Mouse (Mus musculus) spleen, embryonic (tissue): ENCODE results near the gene Kif1b.

Experiments used
- CTCF ChIA-PET: fragments of 350-600 bp; sonication (Branson Sonifier 250); formaldehyde crosslinking; loops from one replicate; lab custom pipeline; 2022; lab: Charles Lee

Gene Kif1b

DNA sequence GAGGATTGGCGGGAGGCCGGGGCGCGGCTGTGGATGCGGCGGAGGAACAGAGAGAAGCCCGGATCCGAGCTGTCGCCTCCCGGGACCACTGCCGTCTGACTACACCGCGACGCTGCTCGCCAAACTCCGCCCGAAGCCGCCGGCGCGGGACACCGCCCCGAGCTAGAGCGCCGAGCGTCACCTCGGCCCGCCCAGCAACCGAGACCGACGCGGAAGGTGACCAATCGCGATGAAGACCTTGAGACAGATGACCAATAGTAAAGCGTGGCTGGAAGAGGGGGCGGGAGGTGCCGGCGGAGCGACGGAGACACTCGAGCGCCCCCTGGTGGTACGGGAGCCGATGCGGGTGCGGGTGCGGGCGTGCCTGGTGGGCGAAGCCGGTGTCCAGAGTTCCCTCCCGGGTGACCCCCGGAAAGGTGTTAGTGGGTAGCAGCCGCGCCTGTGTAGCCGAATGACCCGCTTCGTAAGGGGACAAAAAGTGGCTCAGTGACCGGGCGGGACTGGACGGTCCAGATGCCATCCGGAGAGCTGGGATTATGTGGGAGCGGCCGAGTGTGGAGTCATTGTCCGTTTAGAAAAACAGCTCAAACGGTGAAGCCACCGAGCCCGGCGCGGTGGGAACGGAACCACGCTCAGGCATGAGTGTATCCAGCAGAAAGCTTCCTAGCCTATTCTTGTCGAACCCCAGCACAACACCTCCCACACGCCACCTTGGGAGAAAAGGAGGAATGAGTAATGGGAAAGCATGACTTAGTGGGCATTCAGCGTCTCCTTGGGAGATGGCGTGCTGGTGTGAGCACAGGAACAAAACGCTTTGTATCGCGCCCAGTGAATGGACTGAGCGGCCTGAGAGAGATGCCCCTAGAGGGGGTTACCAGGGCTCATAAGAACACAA lies at the start of gene Kif1b:
Kif1b (minus strand) TSS at position 98 of the 895 bp plus-strand sequence.
- CTCF ChIA-PET: interaction anchor here (0.5 to 1.2 kb wide), 3 partner anchors 13 to 511 kb away, joined by 3 to 6 read pairs (median 3); no protein-coding TSS in a partner anchor

DNA sequence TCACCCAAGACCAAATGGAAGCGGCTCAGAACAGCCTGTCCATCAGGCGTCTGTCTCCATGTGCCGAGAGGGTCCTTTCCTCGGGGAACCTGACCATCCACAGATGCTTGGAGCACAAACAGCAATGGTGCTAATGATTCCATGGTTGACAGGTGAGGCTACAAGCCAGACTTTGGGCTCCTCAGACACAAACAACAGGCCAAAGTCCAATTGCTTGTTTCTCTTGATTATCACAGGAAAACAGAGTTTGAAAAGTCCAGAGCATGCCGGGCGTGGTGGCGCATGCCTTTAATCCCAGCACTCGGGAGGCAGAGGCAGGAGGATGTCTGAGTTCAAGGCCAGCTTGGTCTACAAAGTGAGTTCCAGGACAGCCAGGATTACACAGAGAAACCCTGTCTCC lies 47.2 kb upstream of the Kif1b start:
- CTCF ChIA-PET: interaction anchor here (0.6 kb wide), 1 partner anchor 728 kb away, joined by 22 read pairs; no protein-coding TSS in a partner anchor

DNA sequence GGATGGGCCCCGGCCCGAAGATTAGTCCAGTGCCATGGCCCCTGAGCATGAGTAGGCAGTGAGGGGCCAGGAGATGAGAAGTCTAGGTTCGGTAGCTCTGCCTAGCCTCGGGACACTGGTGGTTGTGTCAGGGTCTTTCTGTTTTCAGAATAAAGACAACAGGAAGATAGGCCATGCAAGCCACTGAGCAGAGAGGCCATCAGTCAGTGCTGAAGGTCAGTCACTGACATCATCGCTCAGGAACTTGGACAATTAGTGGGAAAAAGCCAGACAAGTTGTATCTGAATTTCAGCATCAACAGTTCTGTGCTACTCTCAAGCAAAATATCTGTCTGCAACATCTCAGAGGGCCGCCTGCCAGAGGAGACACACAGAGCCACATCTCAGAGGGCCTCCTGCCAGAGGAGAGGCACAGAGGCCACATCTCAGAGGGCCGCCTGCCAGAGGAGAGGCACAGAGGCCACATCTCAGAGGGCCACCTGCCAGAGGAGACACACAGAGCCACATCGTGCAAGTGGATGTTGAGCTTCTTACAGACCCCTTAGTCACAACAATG lies 44.2 kb upstream of the Kif1b start:
- CTCF ChIA-PET: interaction anchor here (0.7 kb wide), 2 partner anchors 10 to 295 kb away, joined by 3 to 5 read pairs; no protein-coding TSS in a partner anchor

DNA sequence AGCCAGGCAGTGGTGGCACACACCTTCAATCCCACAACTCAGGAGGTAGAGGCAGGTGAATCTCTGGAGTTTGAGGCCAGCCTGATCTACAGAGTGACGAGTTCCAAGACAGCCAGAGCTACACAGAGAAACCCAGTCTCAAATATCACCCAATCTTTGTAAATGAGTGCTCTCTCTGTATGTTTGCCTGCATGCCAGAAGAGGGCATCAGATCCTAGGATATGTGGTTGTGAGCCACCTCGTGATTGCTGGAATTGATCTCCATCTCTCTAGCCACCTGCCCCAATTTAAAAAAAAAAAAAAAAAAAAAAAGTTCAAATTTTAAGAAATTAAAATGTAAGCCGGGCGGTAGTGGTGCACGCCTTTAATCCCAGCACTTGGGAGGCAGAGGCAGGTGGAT lies 41.5 kb upstream of the Kif1b start:
- CTCF ChIA-PET: no interaction called here

DNA sequence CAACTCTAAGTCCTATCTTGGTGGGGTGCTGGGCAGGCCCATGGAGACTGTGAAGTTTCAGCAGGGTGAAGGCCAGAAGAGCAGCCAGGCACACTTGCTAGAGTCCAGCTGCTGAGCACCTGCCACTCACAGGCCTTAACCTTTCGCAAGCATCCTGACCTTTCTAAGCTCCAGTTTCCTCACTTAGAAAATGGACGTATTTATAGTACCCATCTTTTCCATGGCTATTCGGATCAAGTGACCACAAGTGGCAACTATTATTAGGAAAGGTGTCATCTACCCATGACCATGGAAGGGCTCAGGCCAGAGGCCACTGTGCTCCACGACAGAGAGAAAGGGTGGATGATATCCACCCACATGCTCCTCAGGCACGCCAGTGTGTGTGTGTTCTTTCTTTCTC lies 38.4 kb upstream of the Kif1b start:
- CTCF ChIA-PET: no interaction called here

DNA sequence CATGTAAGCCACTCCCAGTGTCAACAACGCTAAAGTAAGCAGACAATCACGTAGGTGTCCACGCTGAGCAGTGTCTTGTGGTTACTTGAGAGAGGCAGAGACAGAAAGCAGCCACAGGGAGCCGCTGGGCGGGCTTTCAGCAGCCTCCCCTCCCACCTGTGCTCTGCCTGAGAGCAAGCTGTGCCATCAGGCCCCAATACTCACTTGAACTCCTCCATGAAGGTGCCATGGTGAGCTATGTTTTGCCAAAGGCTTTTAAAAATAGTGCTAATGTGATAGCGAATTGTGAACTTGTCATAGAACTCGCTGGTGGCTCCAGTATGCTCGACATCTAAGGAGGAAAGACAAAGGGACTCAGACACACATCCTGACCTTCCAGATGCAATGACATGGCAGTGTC lies 36.8 kb upstream of the Kif1b start:
- CTCF ChIA-PET: no interaction called here

DNA sequence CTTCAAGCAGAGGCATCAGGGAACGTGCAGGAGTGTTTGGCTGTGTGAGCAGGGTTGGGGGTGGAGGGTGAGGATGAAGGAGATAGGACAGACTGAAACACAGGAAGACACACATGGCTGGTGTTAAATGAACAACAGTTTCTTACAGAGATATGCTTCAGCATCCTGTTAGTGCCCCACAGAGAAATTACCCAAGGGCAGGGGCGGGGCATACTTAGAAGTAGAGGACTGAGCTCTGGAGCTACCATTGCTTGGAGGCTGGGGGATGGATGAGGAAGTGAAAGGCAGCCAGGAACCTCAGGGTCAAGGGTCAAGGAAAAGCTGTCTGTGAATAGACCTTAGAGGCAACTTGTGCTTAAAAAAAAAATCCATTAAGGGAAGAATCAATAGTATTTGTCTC lies 33.2 kb upstream of the Kif1b start:
- CTCF ChIA-PET: no interaction called here

DNA sequence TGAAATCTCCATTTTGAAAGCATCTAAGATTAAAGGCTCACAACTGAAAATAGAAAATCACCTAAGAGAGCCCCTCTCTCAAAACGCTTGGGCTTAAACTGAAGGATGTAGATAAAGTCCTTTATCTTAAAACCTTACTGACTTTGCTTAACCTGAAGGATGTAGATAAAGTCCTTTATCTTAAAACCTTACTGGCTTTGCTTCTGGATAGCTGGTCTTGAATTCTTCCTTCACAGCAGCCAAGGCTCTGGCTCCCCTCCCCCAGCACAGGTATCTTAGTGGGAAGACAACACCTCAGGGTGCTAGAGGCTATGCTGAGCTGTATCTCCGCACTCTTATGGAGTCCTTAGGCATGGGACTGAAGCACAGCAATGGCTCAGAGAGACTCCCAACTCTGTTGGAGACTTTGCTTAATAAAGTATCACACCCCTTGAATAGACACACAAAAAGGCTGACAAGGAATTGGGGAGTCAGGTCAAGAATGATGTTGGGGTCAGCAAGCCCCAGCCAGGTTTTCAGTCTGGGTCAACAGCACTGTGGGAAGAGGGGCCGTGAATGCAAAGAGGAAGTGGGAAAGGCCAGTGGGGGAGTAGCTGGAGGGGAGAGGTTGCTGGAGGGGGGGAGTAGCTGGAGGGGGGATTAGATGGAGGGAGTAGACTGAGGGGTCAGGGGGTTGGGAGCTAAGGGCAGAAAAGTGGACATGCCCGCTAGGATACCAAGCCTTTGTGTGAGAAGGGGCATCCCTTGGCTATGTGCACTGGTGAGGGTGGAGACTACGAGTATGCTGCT lies 32.1 kb upstream of the Kif1b start:
- CTCF ChIA-PET: no interaction called here

DNA sequence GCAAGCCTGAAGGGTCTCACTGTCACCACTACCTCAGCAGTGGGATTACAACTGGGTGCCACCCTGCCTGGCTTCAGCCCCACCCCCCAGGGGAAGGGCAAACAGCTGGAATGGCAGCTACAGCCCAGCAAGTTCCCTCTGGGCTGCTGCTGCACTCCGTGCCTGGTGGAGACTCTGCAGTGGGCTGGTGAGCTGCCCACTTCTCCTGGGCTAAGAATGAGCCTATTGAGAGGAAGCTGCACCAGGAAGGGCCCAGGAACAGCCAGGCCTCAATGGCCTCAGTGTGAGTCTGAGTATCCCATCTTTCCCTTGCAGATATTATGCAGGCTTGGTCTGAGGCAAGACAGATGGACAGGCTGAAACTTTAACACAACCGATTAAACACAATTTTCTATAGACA lies 30.6 kb upstream of the Kif1b start:
- CTCF ChIA-PET: no interaction called here

DNA sequence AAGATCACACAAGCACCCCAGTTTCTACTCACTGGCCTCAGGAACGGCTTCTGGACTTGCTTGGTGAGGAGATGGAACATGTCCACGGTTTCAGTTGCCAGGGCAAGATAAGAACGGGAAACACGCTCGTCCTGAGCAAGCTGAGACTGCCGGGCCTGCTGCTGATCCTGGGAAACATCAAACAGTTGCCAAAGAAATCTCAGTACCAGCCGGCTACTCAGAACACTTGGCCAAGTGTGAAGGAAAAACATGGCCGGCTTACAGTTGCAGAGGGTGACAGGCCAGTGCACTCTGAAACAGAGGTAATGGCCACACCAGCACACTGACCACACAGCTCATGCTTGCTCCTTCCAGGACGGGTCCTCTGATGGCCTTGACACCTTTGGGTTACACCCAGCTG lies 29.9 kb upstream of the Kif1b start:
- CTCF ChIA-PET: no interaction called here

DNA sequence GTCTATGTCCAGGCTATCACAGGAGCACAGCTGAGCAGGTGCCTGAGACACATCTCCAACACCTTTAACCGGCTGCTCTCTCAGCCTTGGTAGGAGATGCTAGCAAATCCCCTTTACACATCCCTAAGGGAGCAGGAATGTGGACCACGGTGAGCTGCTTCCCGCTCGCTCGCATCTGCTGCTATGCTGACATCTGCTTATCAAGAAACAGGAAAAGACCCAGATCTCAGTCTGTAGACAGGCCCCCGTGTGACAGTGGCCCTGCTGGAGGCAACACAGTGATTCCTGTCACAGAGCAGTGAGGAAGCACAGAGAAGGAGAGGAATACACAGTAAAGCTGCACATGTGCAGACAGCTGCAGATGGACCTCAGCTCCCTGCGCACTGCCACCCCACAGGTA lies 28.8 kb upstream of the Kif1b start:
- CTCF ChIA-PET: no interaction called here

DNA sequence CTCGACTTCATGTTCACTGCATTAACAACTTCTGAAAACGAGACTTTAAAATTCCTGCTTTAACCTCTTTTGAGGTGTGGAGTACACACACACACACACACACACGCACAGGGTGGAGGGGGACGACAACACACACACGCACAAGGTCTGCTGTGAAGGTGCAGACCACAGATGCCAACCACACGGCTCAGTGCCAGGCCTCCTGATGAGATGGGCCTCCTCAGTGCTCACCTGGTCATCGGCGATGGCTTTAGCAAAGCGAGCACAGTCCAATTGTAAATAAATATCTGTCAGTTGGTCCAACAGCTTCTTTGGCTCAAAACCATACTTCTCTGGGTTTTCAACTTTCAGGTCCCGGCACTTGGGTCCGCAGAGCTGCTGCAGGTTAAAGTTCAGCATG lies 27.4 kb upstream of the Kif1b start:
- CTCF ChIA-PET: no interaction called here

DNA sequence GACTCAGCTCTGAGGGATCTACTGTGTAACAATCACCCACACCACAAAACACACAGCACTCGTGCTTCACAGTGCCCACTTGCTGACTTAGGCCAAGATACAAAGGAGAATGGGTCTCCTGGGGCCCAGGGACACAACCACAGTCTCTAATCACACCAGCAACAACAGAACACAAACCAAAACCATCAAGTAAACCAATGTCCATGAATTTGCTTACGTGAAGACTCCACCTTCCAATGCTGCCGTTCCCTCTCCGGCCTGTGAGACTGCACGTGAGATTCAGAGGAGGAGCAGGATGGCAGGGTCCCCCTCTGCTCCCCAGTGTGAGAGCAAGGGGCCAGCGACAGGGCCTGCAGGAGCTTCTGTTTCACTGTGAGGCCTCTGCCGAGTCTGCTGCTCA lies 25.2 kb upstream of the Kif1b start:
- CTCF ChIA-PET: no interaction called here

DNA sequence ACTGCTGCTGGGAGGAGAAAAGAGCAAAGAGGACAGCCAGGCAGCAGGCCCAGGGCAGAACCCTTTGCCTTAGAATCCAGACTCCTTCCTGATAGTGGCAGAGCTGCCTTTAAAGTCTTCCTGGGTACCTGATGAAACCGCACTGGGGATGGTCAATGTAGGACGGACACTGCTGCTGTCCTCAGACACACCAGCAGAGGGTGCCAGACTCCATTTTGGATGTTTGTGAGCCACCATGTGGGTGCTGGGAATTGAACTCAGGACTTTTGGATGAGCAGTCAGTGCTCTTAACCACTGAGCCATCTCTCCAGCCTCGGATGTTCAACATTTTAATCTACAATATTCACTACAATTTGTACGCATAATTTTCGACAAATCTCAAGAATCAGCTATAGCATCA lies 23.0 kb upstream of the Kif1b start:
- CTCF ChIA-PET: no interaction called here

DNA sequence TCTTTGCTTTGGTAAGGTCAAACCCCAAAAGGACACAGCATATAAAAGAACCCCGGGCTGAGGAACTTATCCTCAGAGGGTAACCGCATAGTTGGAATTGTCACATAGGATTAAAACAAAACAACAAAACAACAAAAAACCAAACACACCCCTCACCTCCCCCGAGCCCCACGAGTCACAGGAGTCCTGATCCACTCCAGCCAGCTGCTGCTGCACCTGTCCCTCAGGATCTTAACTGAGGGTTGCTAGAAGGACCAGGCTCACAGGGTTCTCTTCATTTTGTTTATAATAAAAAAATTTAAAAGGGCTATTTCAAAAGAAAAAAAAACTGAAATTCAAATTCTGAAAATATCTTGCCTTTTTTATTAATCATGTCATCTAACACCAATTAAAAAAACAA lies 21.2 kb upstream of the Kif1b start:
- CTCF ChIA-PET: no interaction called here

DNA sequence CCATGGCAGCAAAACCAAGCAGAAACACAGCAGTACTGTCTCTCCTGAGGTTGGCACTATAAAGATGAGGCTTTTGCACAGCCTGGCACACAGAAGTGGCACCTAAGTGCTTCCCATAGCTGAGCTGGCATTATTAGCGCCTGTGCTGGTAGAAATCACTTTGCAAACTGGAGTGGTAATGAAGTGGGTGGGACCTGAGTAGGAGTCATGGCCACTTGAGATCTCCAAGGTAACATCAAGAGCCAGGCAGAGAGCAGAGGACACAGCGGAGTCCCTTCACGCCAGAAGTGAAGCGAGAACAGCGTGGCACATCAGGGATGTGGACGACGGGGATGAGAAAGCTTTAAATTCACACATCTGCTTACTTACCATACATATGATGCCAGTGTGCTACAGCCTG lies 19.8 kb upstream of the Kif1b start:
- CTCF ChIA-PET: no interaction called here

DNA sequence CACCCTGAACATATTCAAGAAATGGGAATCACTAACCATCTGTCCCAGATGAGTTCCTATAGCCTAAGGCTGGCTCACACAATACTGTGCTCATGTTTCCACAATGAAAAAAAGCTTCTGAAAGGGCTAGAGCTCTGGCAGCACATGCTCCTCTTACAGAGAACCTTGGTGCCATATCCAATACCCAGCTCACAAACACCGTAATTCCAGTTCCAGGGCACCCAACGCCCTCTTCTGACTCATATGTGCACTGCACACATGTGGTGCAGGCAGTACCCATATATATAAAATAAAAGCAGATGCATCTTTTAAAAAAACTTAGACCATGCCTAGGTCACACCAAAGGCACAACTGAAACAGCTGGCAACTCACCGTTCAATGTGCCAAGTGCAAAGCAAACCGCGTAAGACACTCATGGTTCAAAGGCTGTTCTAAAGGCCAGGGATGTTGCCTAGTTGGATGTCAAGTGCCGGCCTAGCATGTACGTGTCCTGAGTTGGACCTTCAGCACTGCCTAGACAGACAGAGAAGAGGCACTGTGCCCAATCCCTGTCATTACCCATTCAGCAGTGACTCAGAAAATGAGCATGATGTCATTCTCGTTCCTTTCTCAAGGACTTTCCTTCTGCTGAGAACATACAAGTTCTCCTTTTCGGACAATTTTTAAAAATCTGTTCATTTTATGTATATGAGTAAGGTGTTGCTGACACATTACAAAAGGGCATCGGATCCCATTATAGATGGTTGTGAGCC lies 18.1 kb upstream of the Kif1b start:
- CTCF ChIA-PET: no interaction called here

DNA sequence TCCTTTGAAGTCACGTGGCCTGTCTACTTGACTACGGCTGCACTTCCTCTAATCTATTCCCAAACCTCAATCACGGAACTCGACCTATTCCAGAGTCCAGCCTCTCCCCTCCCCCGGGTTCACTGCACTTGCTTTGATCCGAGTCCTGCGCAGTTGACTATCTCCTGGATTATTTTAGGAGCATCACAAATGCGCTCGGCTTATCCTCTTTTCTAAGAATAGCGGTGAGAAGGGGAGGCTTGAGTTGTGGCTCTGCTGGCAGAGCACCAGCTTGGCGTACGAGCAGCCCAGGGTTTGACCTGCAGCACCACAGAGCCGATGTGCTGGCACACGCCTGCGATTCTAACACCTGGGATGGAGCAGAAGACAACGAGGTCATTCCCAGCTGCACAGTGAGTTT lies 16.2 kb upstream of the Kif1b start:
- CTCF ChIA-PET: no interaction called here

DNA sequence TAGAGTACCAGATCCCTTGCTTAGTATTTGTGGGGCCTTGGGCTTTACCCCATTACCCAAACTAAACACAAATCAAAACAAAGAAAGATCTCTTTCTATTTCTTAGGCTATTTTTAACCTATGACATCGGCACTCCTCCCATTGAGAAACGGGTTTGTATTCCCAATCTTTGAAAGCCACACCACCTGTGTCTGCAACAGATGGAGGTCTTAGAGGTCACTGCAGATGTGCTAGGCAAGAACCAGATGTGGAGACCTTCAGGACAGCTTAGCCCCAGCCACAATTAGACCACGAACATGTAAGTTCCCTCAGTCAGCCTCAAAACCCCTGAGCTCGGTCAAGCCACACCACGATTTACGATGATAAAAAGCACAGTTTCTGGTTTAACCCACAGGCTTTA lies 15.2 kb upstream of the Kif1b start:
- CTCF ChIA-PET: no interaction called here

DNA sequence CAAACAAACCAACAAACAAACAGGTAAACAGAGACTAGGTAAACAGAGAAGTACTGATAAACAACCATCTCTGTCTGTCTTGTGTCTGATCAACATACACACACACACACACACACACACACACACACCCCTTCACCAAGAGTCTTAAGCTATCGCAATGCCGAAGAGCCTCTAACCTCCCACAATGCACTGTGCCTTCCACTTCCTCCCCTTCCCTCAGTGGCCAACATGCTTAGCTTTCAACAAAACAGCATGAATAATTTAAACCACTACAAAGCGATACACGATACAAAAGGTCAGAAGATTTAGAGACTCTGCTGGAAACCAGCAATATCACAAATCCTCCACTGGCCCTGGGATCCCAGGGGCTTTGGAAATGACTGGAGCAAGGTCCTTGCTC lies 14.8 kb upstream of the Kif1b start:
- CTCF ChIA-PET: no interaction called here

DNA sequence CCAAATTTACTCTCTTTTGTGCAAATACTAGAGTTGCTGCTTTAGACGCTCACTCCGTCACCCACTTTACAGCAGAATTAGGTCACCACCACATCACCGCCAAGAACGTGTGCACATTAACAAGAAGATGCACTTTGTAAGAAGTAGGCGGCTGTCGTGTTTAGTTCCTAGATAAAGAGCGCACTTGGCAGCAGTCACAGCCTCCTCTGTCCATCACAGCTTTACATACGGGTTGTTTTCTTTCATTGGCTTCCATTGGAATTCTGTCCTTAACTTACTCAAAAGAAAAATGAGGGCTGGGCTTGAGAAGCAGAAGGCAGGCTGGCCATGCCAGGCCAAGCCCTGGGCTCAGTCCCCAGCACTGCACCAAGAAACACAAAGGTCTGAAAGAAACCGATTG lies 11.6 kb upstream of the Kif1b start:
- CTCF ChIA-PET: no interaction called here

DNA sequence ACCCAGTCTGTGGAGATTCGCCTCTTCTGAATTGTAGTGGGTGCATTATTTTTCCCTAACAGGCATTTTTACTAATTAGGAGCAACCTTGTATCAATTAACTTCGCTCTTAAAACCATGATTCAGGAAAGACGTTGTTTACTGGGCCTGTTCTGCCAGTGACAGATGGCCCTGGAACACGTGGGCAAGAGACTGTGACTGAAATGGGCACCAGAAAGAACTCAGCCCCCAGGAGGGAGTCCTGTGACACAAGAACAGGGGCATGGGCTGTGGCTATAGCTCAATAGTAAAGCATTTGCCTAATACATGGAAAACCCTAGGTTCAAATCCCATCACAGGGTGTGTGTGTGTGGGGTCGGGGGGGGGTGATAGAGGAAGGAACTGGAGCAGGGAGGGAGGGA lies 9.9 kb upstream of the Kif1b start:
- CTCF ChIA-PET: no interaction called here
